Mouse (Mus musculus) adrenal gland, adult 8-10 months (tissue): Measurements from ENCODE around the gene Sppl3. TPM values are rescaled to one million over a fixed set of nuclear protein-coding genes. Genes with fewer than 3 reads are reported as not detected.

Experiments
- total RNA-seq, 4 experiments: library from RNA; stranded (reverse); gene quantifications; 2 replicates each; pipeline ENCODE4 v1.2.4; 2022

The Sppl3 gene
- total RNA-seq, 4 experiments from 2014 or later: 44.3 to 62.9 (median 56.7) TPM

Other genes starting within 250 kb of the Sppl3 start
- gene Ankrd13a, start 236.5 kb upstream of the Sppl3 start, total RNA-seq: 10 to 100 TPM; 66.7 to 96.6 (median 86.8) TPM
- gene Git2, start 235.6 kb upstream of the Sppl3 start, total RNA-seq: 10 to 100 TPM; 32.8 to 59.9 (median 45.6) TPM
- gene 1500011B03Rik, start 187.7 kb upstream of the Sppl3 start, total RNA-seq: 10 to 100 TPM; 37.3 to 58.7 (median 43.6) TPM
- not detected for gene 4930519G04Rik, start 157.5 kb upstream of the Sppl3 start, total RNA-seq
- not detected for gene Gm9936, start 152.5 kb upstream of the Sppl3 start, total RNA-seq
- 10 to 100 TPM; 12.0 to 16.8 (median 14.4) TPM for gene Oasl2, start 114.2 kb upstream of the Sppl3 start, total RNA-seq
- gene Oasl1, start 87.9 kb upstream of the Sppl3 start, total RNA-seq: 1 to 10 TPM; 1.7 to 2.4 (median 2.0) TPM
- gene 2210016L21Rik, start 69.0 kb upstream of the Sppl3 start, total RNA-seq: 10 to 100 TPM; 46.4 to 59.2 (median 54.2) TPM
- not detected for gene Hnf1a, start 40.0 kb upstream of the Sppl3 start, total RNA-seq
- not detected for gene Gm10401, start 87.2 kb downstream of the Sppl3 start, total RNA-seq
- 100 to 1,000 TPM; 122 to 219 (median 173) TPM for gene Acads, start 108.2 kb downstream of the Sppl3 start, total RNA-seq
- gene Unc119b, start 123.8 kb downstream of the Sppl3 start, total RNA-seq: 10 to 100 TPM; 38.8 to 51.9 (median 45.7) TPM
- gene Mlec, start 147.0 kb downstream of the Sppl3 start, total RNA-seq: 100 to 1,000 TPM; 207 to 274 (median 239) TPM
- gene Cabp1, start 183.2 kb downstream of the Sppl3 start, total RNA-seq: 10 to 100 TPM; 11.8 to 59.6 (median 41.5) TPM
- gene Pop5, start 224.7 kb downstream of the Sppl3 start, total RNA-seq: 10 to 100 TPM; 75.9 to 87.9 (median 84.9) TPM